Mouse (Mus musculus) small intestine, adult 2 months (tissue): ENCODE measurements around the gene Pip5kl1.

Experiments
- CTCF ChIP-seq: fragments of 200-500 bp; IDR thresholded peaks from 2 replicates; pipeline ENCODE4 v1.5.1; 2012; ENCODE audit warnings: low read depth, mild to moderate bottlenecking, control low read depth, inconsistent platforms, low read length, moderate library complexity, mixed read lengths; ENCODE audit not compliant: insufficient replicate concordance, insufficient read length; ENCODE audit errors: extremely low read depth
- POLR2A ChIP-seq: fragments of 200-500 bp; IDR thresholded peaks from 2 replicates; pipeline ENCODE4 v1.6.1; 2012; ENCODE audit warnings: low read depth, mild to moderate bottlenecking, control low read depth, inconsistent platforms, low read length, moderate library complexity

DNA sequence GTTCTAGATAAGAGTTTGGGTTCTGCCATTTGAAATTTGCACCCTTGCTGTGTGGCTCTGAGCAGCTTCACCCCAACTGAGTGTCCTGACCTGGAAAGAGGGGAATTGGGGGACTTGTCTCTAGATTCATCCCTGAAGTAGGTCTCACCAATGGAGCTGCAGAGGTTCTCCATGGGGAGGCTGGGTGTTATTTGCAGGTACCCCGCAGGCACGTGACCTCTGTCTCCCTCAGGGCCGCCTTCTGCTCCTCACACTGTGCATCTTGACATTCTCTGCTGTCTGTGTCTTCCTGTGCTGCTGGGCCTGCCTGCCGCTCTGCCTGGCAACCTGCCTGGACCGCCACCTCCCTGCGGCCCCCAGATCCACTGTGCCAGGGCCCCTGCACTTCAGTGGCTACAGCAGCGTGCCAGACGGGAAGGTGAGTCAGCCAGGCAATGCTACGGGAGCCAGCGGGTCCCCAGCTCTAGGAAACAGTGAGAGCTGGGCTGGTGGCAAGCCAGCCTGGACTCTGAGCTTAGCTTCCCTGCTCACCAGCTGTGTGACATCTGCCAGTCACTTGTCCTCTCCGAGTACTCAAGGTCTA lies 14.7 kb downstream of the Pip5kl1 start:
- TF ChIP-seq POLR2A (no peak), CTCF (no peak)
